Mouse (Mus musculus) hindbrain, embryonic 13.5 days (tissue): ENCODE results near the gene Trp53. TPM values are rescaled to one million over a fixed set of nuclear protein-coding genes. Genes with fewer than 3 reads are reported as not detected.

ENCODE experiments used
- ATAC-seq: fragments of 200-750 bp; cut with Nextera tagmentation; 2 replicates; pipeline ENCODE4 v1.8.0; 2017; ENCODE audit warnings: moderate TSS enrichment; ENCODE audit not compliant: low FRiP score
- H3K27ac ChIP-seq: fragments of 300-500 bp; sonication (generic); 2 replicates; pipeline ENCODE4 v1.5.1; 2015; ENCODE audit warnings: inconsistent platforms, mild to moderate bottlenecking, moderate library complexity
- H3K27me3 ChIP-seq: fragments of 300-500 bp; sonication (generic); 2 replicates; pipeline ENCODE4 v1.6.1; 2015; ENCODE audit warnings: mild to moderate bottlenecking, inconsistent platforms
- H3K36me3 ChIP-seq: fragments of 300-500 bp; sonication (generic); 2 replicates; pipeline ENCODE4 v1.6.1; 2015; ENCODE audit warnings: mild to moderate bottlenecking, inconsistent platforms
- H3K4me1 ChIP-seq: fragments of 300-500 bp; sonication (generic); replicated peaks from 2 replicates; pipeline ENCODE4 v1.6.1; 2015; ENCODE audit warnings: inconsistent platforms
- H3K4me2 ChIP-seq: fragments of 300-500 bp; sonication (generic); 2 replicates; pipeline ENCODE4 v1.6.1; 2015; ENCODE audit warnings: inconsistent platforms, mild to moderate bottlenecking, moderate library complexity
- H3K4me3 ChIP-seq: fragments of 300-500 bp; sonication (generic); 2 replicates; pipeline ENCODE4 v1.5.1; 2015; ENCODE audit warnings: mild to moderate bottlenecking, inconsistent platforms
- H3K9ac ChIP-seq: fragments of 300-500 bp; sonication (generic); 2 replicates; pipeline ENCODE4 v1.6.1; 2015; ENCODE audit warnings: mild to moderate bottlenecking, inconsistent platforms
- H3K9me3 ChIP-seq: fragments of 300-500 bp; sonication (generic); 2 replicates; pipeline ENCODE4 v1.6.1; 2016; ENCODE audit warnings: inconsistent platforms
- WGBS: fragments of 180-500 bp; shearing (Covaris S2); methylation state at CpG from one replicate; pipeline ENCODE4 v1.1.7; 2015; 5-methylcytosine and 5-hydroxymethylcytosine counted together
- polyA plus RNA-seq: library from polyadenylated mRNA; unstranded; fragments of >200 nt; fragmentation: Nextera tagmentation; extraction: Ambion mirVana; gene quantifications from 2 replicates; pipeline ENCODE4 v1.2.1, GENCODE M21; 2015

The Trp53 gene
- polyA plus RNA-seq, 1 experiment from 2014 or later = 78.1 TPM

GRCm38 (mm10) chr11:69552622-69553340 lies 27.4 kb upstream of the Trp53 start:
- no peaks in the 10 kb centered on the region; the same call in 1 of the 2 replicates for H3K27me3 ChIP-seq
- peak overlapping the region; percentile 96 for H3K27ac ChIP-seq
- ATAC-seq = peak; percentile 83
- peak overlapping the region; percentile 15; the same call in 1 of the 2 replicates for H3K4me3 ChIP-seq
- peaks cover 79% of the 10 kb centered on the region for H3K4me1 ChIP-seq
- 10% methylated on average over 14 of the region's 14 CpGs for WGBS
- H3K9ac ChIP-seq = peak overlapping the region; percentile 67
- H3K9me3 ChIP-seq = no peaks in the 10 kb centered on the region
- H3K36me3 ChIP-seq = peaks cover 16% of the 10 kb centered on the region
- peak overlapping the region; percentile 49 for H3K4me2 ChIP-seq

- Histone ChIP-seq H3K4me3 (peak overlapping the region; percentile 15; the same call in 1 of the 2 replicates), H3K4me1 (peaks cover 79% of the 10 kb centered on the region), H3K27me3 (no peaks in the 10 kb centered on the region; the same call in 1 of the 2 replicates), H3K27ac (peak overlapping the region; percentile 96), H3K4me2 (peak overlapping the region; percentile 49), H3K9me3 (no peaks in the 10 kb centered on the region), H3K36me3 (peaks cover 16% of the 10 kb centered on the region), H3K9ac (peak overlapping the region; percentile 67)
- no peak for ATAC-seq
- whole genome bisulfite sequencing = 3% methylated on average over 2 of the region's 2 CpGs
These were observed 26.8 kb upstream of the Trp53 start for GRCm38 (mm10) chr11:69553341-69553721.

DNA sequence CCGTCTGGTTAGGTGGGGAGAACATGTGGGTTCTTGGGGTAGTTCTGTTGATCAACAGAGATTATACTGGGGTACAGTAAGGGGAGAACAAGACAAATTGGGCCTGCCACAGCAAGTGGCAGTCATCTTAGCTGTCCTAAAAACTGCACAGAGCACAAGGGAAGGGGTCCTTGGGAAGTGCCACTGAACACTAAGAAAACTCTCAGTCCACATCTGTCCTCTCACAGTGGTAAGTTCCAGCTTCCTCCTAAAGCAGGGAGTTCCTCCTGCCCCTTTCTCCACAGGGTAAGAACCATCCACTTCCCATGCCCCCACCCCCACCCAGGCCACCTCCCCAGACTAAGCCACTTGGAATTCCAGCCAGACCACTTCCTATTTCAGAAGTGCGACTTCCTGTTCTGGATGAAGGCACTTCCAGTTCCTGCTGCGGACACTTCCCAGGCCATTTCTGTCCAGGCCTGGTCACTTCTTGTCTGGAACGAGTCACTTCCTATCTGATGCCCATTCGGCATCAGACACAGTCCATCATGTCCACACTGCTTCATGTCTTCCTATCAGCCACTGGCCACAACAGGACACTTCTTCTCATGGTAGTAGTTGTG lies 25.5 kb upstream of the Trp53 start:
- Histone ChIP-seq H3K4me1 (peaks cover 79% of the 10 kb centered on the region), H3K4me3 (no peak overlapping the region), H3K9me3 (no peaks in the 10 kb centered on the region), H3K36me3 (peaks cover 16% of the 10 kb centered on the region), H3K4me2 (no peak overlapping the region), H3K27me3 (no peaks in the 10 kb centered on the region), H3K27ac (peak overlapping the region; percentile 96), H3K9ac (no peak overlapping the region)
- ATAC-seq = no peak
- 78% methylated on average over 5 of the region's 5 CpGs for WGBS

- Histone ChIP-seq H3K4me3 (peak overlapping the region; percentile 90), H3K9me3 (no peaks in the 10 kb centered on the region), H3K36me3 (peaks cover 25% of the 10 kb centered on the region), H3K4me2 (peak overlapping the region; percentile 97), H3K9ac (peak overlapping the region; percentile 98), H3K27ac (peak overlapping the region; percentile 77), H3K27me3 (no peaks in the 10 kb centered on the region), H3K4me1 (peaks cover 89% of the 10 kb centered on the region)
- WGBS = 14% methylated on average over 14 of the region's 14 CpGs
- ATAC-seq = no peak
These were observed 22.7 kb upstream of the Trp53 start for GRCm38 (mm10) chr11:69557381-69557958.

DNA sequence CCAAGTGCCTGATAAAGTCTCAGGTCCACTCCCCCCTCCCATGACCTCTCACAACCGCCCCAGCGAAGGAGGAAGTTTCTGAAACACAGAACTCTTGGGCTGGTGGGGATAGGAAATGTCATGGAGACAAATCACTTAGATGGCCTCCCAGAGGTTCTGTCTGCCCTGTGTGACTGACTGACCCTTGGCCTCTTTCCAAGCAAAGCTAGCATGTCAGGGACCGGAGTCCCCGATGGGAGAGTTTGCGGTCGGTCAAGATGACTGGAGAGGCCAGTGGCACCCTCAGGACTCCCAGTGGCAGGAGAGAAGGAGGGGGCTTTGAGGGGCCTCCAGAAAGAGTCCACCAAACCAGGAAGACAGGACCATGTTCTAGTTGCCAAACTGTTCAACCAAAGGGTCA lies 21.4 kb upstream of the Trp53 start:
- Histone ChIP-seq H3K4me2 (peak overlapping the region; percentile 97), H3K27me3 (no peaks in the 10 kb centered on the region), H3K4me1 (peaks cover 76% of the 10 kb centered on the region), H3K4me3 (peak overlapping the region; percentile 90), H3K9me3 (no peaks in the 10 kb centered on the region), H3K9ac (peak overlapping the region; percentile 98), H3K27ac (peak overlapping the region; percentile 91), H3K36me3 (peaks cover 36% of the 10 kb centered on the region)
- no peak for ATAC-seq
- WGBS = 10% methylated on average over 6 of the region's 6 CpGs

GRCm38 (mm10) chr11:69559183-69559582 lies 21.0 kb upstream of the Trp53 start:
- Histone ChIP-seq H3K4me1 (peaks cover 72% of the 10 kb centered on the region), H3K9ac (peak overlapping the region; percentile 98), H3K4me2 (peak overlapping the region; percentile 97), H3K9me3 (no peaks in the 10 kb centered on the region), H3K27ac (peak overlapping the region; percentile 91), H3K36me3 (peaks cover 38% of the 10 kb centered on the region), H3K27me3 (no peaks in the 10 kb centered on the region), H3K4me3 (peak overlapping the region; percentile 90)
- ATAC-seq = no peak
- WGBS = 8% methylated on average over 5 of the region's 5 CpGs

GRCm38 (mm10) chr11:69559851-69560765 lies 20.1 kb upstream of the Trp53 start, which contains the start of gene Efnb3:
Efnb3 (minus strand) TSS chr11:69560205.
- WGBS = under 1% methylated on average over 48 of the region's 59 CpGs
- Histone ChIP-seq H3K4me2 (peak within 1 kb of the TSS; percentile 97), H3K9me3 (no peaks in the 10 kb centered on the region), H3K4me1 (peaks cover 62% of the 10 kb centered on the region), H3K27ac (peak within 1 kb of the TSS; percentile 91), H3K9ac (peak within 1 kb of the TSS; percentile 98), H3K36me3 (peaks cover 45% of the 10 kb centered on the region), H3K4me3 (peak within 1 kb of the TSS; percentile 90), H3K27me3 (no peaks in the 10 kb centered on the region)
- peak; percentile 49 for ATAC-seq

DNA sequence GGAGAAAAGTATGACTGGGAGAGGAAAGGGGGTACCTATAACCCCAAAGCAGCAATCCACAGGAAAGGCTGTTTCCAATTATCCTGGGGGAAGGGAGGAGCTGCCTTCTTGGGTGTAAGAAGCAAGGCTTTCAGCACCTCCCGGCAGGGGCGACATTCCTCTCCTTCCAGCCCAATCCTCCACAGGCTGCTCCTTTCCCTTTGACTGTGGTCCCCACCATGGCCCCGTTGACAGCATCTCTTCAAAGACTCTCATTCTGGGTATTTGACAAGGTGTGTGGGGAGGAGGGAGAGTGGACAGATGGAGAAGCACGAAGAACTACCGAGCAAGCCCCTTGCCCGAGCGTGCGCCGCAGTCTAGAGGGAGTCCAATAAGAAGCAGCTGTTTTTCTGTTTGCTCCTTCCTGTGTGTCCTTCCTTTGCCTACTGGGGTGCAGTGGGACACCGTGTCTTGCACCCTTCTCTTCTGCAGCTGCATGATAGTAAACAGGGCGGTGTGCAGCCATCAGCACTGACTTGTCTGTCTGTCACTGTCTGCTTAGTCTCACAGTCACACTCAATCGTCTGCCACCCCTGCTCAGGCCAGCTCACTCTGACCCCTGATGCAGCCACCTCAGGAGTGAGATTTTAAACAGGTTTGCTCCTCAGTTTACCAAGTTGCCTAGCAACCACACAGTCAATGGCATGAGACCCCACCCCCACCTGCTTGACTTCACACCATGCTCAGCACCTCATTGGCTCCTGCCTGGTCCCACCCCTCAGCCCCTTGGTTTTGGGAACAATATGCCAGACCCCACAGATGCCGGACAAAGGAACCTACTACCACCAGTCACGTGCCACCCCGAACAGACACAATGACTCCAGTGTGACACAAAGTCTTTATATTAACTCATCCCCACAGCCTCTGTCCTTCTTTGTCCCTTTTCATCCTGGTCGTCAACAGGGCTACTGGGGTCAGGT lies 19.0 kb upstream of the Trp53 start:
- no peaks in the 10 kb centered on the region for H3K27me3 ChIP-seq
- WGBS = 7% methylated on average over 16 of the region's 16 CpGs
- no peaks in the 10 kb centered on the region for H3K9me3 ChIP-seq
- H3K4me3 ChIP-seq = peak overlapping the region; percentile 90
- H3K36me3 ChIP-seq = peaks cover 44% of the 10 kb centered on the region
- H3K4me1 ChIP-seq = peaks cover 56% of the 10 kb centered on the region
- H3K9ac ChIP-seq = peak overlapping the region; percentile 98
- 0 out of 2 replicates have a peak, but pooled peaks have one; percentile 25 for ATAC-seq
- H3K27ac ChIP-seq = peak overlapping the region; percentile 91
- H3K4me2 ChIP-seq = peak overlapping the region; percentile 97

- no peak overlapping the region for H3K4me2 ChIP-seq
- H3K36me3 ChIP-seq = peaks cover 48% of the 10 kb centered on the region
- no peak for ATAC-seq
- H3K4me1 ChIP-seq = peaks cover 34% of the 10 kb centered on the region
- no peak overlapping the region for H3K9ac ChIP-seq
- no peak overlapping the region for H3K4me3 ChIP-seq
- H3K27ac ChIP-seq = no peak overlapping the region
- WGBS = 84% methylated on average over 13 of the region's 13 CpGs
- H3K27me3 ChIP-seq = no peaks in the 10 kb centered on the region
- H3K9me3 ChIP-seq = no peaks in the 10 kb centered on the region
These were observed 16.8 kb upstream of the Trp53 start for GRCm38 (mm10) chr11:69563373-69563772.

DNA sequence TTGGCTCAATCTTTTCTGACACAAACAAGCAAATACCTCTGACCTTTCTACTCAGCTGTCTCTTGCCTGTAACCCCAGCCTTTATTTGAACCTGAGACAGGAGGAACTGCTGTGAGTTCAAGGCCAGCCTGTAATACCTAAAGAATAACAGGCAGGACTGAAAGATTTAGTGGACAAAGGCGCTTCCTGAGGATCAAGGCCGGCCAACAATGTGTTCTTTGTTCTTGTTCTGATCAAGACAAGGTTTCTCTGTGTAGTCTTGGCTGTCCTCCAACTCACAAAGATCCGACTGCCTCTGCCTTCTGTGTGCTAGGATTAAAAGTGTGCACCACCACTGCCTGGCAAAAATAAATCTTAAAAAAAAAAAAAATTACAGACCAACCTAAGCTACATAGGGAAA lies 15.8 kb upstream of the Trp53 start:
- no peak for ATAC-seq
- peaks cover 48% of the 10 kb centered on the region for H3K36me3 ChIP-seq

DNA sequence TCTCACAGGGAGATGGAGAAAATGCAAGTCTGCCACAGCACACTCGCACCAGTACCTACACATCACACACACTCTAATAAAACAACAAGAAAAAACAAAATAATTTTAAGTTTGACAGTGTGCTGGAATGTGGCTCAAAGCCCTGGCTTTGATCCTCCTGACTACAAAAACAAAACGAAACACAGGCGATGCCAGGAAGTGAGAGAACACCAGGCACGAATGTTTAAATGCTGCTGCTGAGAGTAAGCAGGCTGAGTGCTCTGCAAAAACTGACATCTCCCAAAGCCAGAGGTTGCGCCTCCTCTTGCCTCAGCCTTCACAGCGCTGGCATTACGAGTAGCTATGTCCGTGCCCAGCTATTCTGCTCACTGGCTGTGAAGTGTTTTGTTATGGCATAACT lies 15.0 kb upstream of the Trp53 start:
- Histone ChIP-seq H3K9me3 (no peaks in the 10 kb centered on the region), H3K9ac (no peak overlapping the region), H3K27ac (no peak overlapping the region), H3K4me2 (no peak overlapping the region), H3K36me3 (peaks cover 54% of the 10 kb centered on the region), H3K4me1 (peaks cover 20% of the 10 kb centered on the region), H3K27me3 (no peaks in the 10 kb centered on the region), H3K4me3 (no peak overlapping the region)
- ATAC-seq = no peak
- WGBS = 83% methylated on average over 8 of the region's 8 CpGs

More for the DNA sequence above, 15.8 kb upstream of the Trp53 start:
- WGBS = 54% methylated on average over 3 of the region's 3 CpGs
- no peak overlapping the region for H3K4me2 ChIP-seq
- peaks cover 24% of the 10 kb centered on the region for H3K4me1 ChIP-seq
- H3K4me3 ChIP-seq = no peak overlapping the region
- no peak overlapping the region for H3K27ac ChIP-seq
- no peaks in the 10 kb centered on the region for H3K27me3 ChIP-seq
- H3K9ac ChIP-seq = no peak overlapping the region
- no peaks in the 10 kb centered on the region for H3K9me3 ChIP-seq
